Mouse (Mus musculus) right cerebral cortex, postnatal 25 days (tissue): ENCODE measurements at regions not wholly inside any gene's neighbourhood (a gene's known extent, or its start where the extent isn't known, plus 50 kb on each side); places are given as distances from the start of the nearest gene placed in this dataset.
A peak's percentile ranks its signal among the peaks of the same experiment; 100 is the strongest.

ENCODE experiments used
- DNase-seq: peaks from one replicate; pipeline ENCODE4 v3.0.0; 2022

DNA sequence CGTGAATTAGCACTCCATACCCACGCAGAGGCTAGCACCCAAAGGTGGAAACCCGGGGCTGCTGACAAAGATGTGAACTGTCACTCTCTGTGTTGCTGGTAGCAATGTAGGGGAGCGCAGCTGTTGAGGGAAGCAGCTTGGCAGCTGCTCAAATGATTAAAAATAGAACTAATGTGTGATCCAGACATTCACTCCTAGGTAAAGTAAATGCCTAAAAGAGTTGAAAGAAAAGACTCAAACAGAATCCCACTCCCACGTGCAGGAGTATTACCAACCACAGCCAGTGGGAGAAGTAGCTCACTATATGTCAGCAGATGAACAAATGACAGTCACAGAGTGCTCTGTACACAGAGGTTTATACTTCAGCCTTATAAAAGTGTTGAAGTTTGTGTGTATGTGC, 558.0 kb downstream of the Ptprc start:
- DNase-seq: no peak

DNA sequence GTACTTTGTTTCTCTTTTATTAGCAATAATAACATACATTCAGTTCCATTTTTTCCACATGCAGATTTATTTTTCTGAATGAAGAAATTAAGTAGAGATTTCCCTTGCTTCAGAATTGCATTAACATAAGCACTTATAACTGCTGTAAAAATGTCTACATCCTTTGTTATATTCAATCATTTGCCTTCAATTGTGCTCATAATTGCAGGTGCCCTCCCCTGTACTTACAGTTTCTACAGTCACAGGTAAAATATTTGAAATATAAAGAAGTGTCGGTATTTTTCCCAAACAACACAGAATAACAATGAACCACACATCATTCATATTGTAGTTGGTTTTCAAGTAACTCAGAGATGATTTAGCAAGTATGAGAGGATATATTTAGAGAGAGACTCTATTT, 568.8 kb downstream of the Ptprc start:
- DNase-seq: no peak

DNA sequence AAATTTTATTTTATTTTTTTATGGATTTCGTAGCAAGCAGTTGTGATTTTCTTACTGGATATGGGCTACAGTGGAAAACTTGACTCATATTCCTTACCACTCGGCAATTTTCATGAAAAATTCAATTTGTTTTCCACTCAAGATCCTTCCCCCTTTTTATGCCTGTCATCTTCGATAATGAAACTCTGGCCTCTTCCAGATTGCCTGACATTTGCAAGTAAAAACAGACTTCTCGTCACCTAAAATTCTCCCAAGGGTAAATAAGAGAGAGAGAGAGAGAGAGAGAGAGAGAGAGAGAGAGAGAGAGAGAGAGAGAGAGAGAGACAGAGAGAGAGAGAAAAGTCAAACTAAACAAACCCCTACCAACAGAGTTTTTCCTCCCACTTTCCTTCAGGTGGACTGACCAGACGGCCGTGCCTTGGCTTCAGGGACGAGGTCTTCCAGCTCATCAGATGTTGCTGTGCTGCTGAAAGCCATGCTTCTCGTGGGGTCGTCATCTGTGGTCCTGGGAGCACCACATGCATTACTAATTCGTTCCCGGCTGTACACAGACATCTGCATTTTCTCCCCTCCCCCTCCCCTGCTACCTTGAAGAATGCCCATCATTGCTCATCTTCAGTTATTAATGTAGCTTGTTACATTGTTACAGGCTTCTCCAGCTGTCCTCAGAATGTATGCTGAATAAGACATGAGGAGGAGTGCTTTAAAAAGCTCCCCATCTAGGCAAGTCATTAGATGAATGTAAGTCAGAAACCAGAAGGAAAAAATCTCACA, 569.4 kb downstream of the Ptprc start:
- no peak for DNase-seq

DNA sequence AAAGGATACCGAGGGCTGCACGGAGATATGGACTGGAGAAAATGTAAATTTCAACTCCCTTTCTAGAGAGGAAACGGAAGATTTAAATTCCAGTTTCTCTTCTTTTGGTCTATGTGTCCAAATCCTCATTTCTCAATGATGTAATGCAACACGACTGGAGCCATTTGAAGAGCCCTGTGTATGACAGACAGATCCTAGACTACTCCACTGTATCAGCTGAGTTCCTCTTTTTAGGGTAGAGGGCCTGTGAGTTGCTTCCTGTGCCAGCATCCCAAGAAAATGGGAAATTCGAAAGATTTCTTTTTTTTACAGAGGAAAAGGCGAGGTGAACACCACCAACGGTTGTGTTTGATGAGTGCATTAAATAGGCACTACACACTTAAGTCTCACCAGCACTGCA, 581.8 kb downstream of the Ptprc start:
- DNase-seq: no peak

DNA sequence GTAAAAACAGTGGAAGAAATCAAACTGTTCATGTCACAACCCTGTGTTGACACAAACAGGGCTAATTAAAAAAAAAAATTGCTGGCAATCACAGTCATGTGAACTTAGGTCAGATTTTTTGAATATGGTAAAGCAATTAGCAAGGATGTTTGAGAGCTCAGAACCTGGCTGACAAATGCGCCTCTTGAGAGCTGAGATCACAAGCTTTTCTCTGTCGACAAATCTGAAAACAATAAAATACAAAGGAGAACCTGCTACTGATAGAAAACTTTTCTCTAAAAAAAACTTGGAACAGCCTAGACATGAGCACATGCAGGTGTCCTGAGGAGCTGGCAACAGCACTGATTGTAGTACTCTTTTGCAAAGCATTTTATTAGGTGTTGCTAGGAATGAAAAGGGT, 583.6 kb downstream of the Ptprc start:
- DNase-seq: no peak

DNA sequence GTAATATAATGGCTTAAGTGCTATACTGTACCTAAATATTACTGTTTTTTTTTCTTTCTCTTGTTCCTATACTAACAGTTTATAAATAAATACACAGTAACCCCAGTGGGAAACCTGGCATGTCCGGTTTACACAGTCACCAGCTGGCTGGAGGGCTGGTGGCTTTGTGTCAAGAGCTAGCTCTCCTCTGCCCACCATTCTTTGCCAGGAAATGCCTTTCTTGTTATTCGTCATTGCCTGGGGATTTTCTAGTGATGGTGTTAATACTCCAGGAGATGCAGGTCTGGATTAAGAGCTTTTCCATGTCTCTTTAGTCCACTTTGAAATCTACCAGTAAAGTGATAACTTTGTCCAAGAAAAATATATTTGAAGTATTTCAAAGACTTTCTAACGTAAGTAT, 584.2 kb downstream of the Ptprc start:
- DNase-seq: no peak

DNA sequence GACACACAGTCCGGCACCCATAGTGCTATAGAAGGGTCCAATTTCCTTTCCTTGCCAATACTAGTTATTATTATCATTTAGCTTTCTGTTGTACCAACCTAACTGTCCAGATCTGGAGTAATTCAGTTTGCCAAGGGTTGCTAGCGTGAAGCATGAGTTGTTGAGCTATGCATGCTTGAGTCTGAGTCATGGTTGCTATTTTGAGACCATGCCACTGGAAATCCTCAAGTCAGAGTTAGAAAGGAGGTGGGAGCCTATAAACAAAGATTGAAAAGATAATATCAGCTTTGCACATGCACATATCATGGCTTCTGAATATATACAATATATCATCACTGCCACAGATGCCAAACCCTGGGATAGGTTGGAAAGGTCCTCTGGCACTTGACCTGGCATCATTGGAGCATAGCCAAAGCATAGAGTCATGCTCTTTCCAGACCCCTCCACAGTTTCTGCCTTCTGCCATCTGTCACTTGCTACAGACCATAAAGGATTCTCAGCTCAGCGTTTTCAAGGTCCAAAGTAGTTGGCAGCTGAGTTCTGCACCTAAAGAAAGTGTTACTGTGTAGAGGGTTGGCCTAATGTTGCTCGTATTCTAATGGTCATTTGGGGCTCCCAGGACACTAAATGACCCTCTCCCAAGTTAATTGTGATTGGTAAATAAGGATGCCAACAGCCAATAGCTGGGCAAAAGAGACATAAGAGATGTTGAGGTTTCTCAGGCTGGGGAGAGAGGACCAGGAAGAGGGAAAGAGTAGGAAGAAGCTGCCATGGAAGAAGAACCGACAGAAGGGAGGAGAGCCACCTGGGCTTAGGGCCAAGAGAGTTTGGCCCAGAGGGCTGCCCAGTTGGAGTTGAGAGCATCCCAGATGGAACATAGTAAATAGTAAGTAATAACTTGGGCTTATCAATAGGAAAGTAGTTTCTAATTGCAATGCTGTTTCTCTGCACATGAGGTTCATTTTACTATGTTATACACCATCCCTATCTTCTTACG, 586.9 kb downstream of the Ptprc start:
- no peak for DNase-seq

DNA sequence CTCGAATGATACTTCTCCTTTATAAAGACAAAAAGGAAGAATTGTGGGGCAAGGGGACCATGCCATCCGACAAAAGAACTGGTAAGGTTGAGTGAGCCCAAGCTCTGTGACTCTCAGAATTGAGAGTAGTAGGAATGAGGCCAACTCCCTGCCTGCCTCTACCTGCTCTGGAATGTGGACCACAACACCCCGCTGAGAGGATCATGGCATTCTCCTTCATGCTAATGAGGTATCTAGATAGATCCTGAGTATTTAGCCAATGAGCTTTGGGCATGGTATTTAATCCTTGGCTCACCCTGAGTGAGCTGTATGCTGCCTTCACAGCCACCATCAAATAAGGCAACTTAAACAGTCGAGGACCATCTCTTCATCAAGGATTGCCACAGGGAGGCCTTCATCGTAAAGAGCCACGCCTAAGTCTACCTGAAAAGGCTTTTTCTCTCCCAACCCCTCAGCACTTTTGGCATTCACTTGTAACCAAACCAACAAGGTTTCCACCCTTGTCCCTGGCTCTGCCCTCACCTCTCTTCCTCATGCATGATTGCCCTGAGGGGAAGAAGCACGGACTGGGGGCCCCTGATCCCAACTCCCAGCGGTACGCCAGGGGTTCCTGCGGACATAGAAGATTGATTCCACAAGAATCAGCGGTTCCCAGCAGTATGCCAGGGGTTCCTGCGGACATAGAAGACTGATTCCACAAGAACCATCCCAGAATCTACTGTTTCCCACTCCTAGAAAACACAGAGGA, 587.9 kb downstream of the Ptprc start:
- DNase-seq: no peak

DNA sequence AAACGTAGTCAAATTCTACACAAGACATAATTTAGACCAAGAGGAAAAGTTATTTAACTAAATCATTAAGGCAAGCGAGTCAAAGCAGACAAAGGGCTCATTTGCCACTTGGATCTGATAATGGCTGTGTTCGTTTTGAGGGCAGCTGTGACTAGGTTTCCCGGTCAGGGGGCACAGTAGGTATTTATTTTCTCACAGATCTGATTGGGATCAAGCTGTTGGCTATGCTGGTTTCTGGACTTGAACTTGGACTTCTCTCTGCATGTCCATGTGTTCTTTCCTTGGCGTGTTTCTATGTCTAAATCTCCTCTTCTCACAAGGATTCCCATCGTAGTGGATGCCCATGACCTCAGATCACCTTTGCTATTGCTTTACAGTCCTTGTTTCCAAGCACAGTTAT, 590.8 kb downstream of the Ptprc start:
- no peak for DNase-seq

DNA sequence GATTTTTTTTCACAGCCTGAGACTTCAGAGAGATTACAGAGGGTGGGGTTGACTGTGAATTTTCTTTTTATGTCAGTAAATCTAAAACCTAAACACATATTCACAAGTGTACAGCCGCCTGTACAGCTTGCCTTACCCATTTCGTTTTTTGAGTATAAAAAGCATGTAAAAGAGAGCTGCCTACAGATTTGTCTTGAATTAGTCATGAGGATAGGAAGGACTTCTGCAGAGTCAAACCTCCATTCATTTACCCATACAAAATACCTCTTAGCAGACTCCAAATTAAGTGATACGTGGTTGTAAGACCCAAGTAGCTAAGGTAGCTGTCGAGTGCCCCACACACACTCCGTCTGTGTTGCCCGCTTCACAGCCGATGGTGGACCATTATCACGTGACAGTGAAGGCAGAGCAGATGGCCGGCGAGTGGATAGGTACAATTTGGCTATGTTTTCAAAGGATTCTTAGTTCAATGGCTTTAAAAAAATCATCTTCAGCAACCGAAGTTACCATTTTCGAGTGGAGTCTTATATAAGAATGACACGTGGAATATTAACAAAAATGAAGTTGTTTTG, 591.3 kb downstream of the Ptprc start:
- peak; percentile 16 for DNase-seq

DNA sequence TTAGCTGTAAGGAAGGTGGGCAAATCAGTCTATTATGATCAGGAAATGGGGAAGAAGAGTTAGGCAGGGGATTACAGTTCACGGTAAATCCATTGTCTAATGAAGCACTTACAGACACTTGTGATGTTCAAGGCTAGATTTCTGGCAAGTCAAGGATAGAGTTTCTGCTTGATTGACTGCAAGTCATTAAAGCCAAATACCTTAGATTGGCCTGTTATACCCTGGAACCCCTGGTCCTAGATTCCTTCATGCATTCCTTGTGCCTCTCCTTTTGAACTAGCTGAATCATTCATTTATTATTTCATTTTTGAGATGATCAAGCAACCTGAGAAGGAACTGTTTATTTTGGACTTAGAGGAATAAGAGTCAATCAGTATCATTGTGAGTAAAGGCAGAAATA, 597.9 kb downstream of the Ptprc start:
- DNase-seq: no peak

DNA sequence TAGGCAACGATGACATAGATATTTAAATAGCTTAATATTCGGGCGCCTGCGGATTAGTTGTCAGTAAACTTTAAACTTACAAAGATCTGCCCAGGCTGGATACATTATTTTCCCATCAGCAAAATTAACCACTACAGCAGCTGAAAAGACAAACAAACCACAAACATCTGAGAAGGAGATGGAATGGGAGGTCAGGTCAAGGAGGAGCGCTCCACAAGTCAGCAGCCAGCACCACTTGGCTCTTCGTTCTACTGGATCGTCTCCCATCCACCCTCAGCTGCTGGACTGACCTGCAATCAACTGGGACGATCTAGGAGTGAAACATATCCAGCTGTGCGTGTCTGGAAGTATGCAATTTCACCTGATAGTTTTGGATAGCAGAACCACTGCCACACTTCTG, 599.3 kb downstream of the Ptprc start:
- no peak for DNase-seq

DNA sequence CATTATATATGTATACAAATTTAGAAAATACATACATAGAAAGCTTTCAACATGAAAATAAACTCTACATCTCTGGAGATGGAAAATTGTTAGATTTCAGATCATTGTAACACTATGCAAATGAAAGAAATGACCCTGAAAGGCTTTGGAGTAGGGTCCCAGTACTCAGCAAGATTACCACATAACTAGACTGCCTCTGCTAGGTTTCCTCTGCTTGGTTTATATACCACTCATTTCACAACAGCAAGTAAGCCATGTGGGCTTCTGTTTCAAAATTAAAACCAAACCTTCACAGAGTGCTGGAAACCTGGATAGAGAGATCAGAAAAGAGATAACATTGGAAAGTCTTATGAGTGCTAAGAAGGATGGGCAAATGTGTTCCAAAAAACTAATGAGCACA, 600.1 kb downstream of the Ptprc start:
- no peak for DNase-seq

DNA sequence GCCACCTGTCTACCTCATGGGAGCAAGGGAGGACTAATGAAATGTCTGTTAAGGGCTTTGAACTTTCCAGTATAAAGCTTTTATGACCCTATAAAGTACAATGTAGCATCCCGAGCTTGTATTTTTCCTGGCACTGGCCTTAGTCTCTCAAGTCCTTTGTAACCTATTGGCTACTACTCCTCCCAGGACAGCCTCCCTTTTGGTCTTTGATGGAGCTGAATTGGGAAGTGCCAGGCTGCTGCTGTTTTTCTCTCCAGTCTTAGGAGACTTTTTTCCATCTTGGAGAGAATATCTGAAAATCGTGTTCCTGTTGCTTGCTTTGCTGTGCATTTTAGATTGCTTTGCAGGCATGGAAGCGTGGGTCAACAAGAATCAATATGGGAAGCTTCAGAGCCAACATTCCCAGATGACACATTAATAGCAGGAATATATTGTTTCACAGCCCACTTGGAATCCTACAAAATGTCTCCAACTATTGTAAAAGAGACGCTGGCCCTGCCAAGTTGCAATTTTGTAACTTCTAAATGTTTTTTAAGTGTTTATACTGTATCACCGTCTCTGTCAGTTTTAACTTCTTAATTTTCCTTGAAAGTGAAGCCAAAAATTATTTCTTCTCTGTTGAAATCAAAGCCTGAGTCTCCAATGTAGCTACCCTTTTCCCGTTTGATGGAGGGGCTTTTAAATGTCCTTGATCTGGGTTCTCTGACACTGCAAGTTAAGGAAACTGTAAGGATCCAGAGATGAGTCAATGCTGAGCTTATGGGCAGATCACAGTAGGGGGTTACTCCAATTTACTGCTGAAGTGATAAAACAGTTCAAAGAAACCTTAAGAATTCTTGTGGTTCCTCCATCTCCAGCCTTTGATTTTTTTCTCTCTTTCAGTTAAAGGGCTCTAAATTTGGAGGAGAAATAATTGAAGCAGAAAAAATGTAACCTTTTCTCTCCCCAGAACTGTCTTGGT, 603.3 kb downstream of the Ptprc start:
- DNase-seq: no peak

DNA sequence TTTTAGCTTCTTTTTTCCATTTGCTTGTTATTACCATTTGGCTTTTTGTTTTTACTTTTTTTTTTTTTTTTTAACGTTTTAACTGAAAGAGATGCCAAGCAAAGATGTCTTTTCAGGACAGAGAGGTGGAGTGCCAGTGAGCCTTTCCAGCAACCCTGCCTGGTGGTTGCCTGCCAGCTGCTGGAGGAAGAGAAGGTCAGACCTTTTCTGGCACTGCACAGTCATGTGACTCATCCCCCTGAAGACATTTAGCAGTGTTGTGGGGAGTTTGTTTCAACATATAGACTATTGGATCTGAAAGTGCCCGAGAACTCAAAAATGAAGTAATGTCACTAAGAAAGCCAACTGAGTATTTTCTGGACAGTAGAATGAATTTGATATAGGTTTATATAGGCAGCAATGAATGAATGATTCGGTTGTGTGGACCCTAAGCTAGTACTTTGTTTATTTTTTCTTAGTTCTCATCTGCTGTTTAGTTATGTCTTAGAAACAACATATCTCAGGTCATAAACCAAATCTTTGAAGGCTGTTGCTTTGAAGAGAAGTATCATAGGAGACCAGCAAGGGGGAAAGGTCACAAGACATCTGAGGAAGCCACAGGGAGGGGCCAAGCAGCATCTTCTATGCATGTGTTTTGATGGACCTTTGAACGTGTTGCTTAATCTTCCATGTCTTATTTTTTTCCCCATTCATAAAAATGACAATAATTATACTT, 604.2 kb downstream of the Ptprc start:
- DNase-seq: no peak

DNA sequence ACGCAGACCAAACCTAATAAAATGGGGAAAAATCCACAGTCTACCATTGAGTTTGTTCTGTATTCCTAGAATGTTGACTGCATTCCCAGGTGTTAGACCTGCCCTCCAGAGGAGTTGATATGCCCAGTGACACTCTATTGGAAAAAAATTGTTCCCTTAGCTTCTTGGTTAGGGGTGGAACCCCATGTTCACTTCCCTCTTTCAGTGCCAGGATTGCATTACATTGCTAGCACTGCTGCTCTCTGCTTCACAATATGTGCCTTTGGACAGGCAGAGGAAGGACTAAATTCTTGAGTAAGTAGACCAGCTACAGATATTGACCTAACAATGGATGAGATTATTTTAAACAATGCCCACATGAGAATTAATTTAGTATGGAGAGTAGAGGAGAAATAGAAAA, 607.3 kb upstream of the Nr5a2 start:
- no peak for DNase-seq

DNA sequence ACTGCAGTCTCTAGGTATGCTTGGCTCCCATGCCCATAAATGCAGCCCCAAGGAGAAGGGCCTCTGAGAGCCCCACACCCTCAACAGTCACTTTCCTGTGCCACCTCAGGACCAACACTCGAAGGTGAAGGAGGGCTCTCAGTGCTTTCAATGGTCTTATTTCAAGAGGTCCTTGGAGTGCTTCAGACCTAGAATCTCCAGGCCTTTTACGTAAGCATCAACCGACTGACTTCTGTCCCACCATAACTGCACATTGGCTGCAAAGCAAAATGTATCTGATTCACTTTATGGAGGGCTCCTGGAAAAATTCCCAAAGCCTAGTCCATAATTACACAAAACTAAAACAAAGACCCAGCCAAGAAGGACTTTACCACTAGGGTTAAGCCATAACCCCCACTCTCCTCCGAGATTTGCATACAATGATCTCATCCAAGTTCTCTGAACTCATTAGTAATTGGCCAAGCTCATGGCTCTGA, 605.4 kb upstream of the Nr5a2 start:
- no peak for DNase-seq

DNA sequence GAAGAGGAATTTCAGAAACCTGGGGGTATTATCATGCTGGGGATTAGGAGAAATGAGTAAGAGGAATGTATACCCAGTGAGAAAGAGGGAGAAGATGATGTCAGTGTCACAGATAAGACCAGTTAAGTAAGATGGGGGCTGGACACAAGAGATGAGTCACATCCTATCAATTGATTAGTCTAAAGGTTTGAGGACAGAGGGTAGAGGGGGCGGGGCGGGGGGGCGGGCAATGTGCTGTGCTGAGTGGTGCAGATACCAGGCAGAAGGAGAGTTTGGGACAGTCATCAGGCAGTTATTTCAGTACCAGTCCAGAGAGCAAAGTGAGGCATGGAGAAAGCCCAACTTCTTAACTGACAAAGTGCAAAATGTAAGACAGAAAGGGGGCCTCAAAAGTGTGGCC, 601.4 kb upstream of the Nr5a2 start:
- no peak for DNase-seq

DNA sequence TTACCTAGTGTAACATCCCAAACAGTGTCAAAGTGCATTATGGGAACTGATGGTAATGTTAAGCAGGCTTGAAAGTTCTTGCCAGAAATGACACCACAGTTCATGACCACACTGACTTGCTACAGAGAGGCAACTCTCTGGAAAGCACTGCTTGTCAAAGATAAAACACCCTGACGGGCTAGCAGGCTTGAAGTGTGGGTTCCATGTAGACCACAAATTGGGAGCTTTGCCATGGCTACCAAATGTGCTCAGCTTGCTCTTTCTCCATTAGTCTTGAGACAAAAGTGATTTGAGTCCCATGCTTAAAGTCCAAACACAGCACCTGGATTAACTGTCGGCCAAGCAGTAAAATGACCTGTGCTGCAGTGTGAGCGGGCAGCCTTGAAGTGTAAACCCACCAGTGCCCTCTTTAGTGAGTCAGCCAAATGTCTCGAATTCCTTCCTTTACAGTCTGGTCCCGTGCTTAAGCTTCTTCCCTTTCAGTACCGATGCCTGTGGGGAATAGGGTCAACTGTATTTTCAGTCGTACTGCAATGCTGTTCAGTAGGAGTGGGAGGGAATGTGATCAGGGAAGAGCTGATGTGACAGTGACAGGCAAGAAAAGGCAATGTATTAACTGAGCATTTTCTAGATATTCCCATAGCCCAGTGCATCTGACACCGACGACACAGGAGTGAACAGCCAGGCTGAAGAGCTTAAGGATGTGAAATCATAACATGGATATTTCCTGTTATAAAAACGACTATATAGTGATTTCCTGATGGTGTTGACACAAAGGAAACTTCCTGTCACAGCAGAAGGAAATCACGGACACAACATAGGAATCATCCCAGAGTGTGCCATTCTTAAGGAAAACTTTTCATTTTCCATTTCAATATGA, 600.4 kb upstream of the Nr5a2 start:
- no peak for DNase-seq

DNA sequence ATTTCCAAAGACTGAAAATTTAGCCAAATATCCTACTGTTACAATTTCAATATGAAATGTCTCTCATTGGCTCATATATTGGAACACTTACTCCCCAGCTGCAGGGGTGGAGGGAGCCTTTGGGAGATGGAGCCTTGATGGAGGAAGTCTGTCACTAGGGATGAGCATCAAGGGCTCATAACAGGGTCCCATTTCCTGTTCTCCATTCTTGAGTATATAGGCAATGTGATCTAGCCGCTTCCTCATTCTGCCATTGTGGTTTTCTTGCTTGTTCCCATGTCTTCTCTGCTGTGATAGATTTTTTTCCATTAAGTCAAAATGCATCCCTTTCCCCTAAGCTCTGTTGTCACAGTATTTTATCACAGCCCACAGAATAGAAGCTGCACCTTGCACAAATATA, 589.4 kb upstream of the Nr5a2 start:
- DNase-seq: no peak
